Mouse (Mus musculus): ENCODE measurements at regions not wholly inside any gene's neighbourhood (a gene's known extent, or its start where the extent isn't known, plus 50 kb on each side); places are given as distances from the start of the nearest gene placed in this dataset.

DNA sequence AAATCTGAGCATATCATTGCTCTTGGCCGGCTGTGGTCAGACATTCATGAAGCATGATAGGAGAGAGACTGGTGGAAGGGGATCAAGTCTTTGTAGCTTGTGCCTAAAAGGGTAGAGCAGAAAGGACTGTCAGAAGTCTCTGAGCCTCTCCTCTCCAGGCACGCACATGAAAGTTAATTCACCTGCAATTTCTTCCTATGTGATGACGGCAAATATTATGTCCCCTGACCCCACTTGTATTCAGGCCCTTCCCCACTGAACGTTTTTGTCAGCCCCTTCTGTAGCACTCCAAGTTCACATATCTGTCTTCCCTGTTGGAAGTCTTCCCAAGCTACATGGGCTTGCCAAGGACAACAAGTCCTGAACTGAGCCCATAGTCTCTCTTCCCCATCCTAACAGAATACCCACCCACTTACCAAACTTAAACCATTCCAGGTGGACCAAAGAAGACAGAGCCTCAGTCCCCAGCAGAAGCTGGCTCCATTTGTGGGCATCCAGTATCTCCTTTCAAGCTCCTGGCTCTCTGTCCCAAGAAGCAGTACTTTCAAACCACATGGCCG, 719.3 kb downstream of the Tns3 start:
- no peak for DNase-seq (ENCODE audit: low read depth, low spot score)

GRCm38 (mm10) chr11:7944373-7944772, 720.0 kb downstream of the Tns3 start:
- DNase-seq (ENCODE audit: low read depth, low spot score) = no peak

DNA sequence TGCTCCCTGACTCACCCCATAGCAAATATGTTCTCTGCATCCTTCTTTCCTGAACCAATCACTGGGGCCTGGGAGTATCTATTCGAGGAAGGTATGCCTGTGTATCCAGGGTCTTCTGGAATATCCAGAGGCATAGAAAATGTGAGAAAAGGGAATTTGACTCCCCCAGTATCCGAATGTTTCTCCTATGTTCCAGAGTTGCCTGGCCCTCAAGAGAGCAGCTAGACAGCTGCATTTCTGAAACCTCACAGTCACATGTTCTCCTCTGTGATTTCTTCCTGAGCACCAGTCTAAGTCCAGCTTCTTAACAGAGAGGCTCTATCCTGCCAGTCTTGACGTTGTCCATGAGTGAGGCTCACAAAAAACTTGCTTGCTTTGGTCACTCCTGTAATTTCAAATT, 719.9 kb upstream of the Igfbp3 start:
- no peak for DNase-seq (ENCODE audit: low read depth, low spot score)

DNA sequence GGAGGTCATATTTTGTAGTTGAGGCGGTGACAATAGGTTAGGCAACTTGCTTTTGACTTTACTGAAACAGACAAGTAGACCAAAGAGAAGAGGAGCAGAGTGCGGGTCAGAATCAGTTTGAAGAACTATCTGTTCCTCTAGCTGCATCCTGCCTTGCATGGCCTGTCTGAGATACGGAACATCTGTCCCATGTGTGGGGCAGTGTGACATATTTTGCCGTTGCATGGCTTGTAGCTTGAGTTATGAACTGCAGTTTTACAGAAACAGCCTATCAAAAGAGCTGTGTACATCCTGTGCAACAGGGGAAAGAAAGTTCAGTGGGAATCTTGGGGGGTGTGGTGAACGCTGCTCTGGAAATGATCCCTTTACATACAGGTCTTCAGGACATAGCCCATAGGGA, 718.9 kb upstream of the Igfbp3 start:
- no peak for DNase-seq (ENCODE audit: low read depth, low spot score)

DNA sequence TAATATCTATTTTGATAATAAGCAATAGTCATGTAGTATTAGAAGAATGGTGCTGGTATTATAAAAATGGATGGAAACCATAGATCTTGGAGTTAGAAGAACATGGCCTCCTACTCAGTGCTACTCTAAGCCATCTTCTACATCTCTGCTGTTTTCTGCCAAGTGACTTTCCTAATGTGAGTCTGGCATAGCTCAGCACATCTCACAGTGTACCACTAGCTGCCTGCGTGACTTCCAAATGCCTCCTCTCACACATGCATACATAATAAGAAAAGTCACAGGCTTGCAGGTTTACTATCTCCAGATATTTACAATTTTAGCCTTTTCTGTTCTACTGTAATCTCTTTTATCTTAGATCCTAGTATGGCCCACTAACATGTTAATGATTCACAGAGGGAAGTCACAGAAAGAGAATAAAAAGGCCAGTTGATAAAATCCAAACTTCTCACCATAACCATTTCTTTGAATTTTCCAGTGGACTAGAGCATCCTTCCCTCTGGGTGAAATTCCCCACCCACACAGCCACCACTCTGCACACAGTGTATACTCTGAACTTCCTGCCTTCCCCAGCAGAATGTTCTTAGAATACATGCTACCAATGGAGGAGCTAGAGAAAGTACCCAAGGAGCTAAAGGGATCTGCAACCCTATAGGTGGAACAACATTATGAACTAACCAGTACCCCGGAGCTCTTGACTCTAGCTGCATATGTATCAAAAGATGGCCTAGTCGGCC, 717.5 kb upstream of the Igfbp3 start:
- DNase-seq (ENCODE audit: low read depth, low spot score) = no peak

DNA sequence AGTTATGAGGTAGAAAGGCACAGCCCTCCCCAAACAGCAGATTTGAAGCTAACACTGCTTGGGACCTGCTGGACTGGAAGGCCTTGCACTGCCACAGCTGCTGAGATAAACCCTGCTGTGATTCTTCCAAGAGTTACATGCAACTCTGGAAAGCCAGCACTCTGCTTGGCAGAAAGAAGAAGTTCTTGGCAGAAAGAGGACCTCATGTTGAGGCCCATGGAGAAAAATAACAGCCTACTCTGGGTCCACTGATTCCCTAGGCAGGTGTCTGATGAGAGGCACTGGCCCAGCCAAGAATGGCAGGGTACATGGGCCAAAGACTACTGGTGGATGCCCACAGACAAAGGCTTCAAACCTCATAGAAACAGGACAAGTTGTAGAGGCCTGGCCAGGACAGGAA, 714.0 kb upstream of the Igfbp3 start:
- no peak for DNase-seq (ENCODE audit: low read depth, low spot score)

DNA sequence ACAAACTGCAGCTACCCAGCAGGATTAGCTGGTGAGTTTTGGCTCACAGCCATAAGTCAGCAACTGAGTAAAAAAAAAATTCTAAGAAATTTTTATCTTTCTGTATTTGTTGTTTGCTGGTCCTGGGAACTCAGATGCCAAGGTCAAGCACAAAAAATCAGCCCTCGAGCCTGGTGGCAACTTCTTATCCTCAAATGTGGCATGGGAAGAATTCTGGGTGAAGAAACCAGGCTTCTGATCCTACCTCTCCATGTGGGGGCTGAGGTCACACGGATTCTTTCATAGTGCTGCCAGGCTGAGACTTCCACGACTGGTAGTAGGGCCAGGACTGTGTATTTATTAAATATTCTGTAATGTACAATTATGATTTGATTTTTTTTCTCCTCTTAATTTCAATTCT, 698.3 kb upstream of the Igfbp3 start:
- DNase-seq (ENCODE audit: low read depth, low spot score) = no peak

GRCm38 (mm10) chr11:7900266-7900665, 686.5 kb upstream of the Igfbp3 start:
- no peak for DNase-seq (ENCODE audit: low read depth, low spot score)

DNA sequence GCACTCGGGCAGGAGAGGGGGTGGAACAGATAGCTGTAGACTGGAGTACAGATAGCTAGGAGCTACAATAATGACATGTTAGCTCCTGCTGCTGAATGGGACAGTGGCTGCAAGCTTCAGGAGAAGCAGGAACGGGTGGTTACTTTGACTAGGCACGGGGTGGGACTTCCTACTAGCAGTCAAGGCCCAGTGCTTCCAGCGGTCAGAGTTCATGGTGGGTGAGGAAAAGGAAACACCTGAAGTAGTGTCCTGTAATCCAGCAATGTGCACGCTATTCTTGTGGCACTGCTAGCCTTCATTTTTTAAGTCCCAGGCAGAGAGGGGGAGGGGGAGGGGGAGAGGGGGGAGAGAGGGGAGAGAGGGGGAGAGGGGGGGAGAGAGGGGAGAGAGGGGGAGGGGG, 684.5 kb upstream of the Igfbp3 start:
- no peak for DNase-seq (ENCODE audit: low read depth, low spot score)

- DNase-seq (ENCODE audit: low read depth, low spot score) = no peak
Observed at GRCm38 (mm10) chr11:7880506-7880905, 666.8 kb upstream of the Igfbp3 start.

GRCm38 (mm10) chr11:7864116-7864515, 650.4 kb upstream of the Igfbp3 start:
- no peak for DNase-seq (ENCODE audit: low read depth, low spot score)

DNA sequence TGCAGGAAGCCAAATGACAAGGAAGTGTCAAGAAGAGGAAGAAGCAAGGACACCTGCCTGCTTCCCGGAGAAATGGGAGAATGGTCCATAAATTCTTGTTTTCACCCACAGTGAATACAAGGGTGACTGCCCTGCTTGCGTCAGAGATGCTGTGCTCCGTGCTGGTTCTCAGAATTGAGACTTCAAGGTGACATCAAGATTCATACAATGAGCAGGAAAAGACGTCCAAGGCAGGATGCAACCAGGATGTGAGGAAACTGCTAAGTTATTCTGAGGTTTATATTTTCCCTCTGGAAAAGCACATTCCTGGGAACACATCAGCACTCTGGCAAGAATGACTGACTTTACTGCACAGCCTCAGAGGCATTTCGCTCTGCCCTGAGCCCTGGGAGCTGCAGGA, 650.0 kb upstream of the Igfbp3 start:
- DNase-seq (ENCODE audit: low read depth, low spot score) = no peak

- no peak for DNase-seq (ENCODE audit: low read depth, low spot score)
Observed at GRCm38 (mm10) chr11:7862547-7862946, 648.8 kb upstream of the Igfbp3 start.

DNA sequence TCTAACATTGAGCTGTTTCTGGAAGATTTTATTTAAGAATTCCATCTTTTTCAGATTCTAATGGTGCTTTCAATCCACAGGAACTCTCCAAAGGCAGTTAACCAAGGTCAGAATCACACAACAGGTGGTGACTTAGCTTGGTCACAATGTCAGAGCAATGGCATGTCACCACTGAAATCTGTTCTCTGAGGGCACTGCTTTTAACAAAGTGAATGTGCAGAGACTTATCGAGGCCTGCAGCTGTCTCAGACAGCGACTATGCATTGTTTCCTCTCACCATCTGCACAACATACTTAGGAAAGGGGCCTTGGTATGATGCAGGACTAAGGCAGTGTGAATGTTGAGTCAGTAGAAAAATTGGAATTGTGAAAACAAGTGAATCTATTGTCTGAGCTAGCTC, 638.9 kb upstream of the Igfbp3 start:
- no peak for DNase-seq (ENCODE audit: low read depth, low spot score)

GRCm38 (mm10) chr11:7838311-7839237, 624.9 kb upstream of the Igfbp3 start:
- DNase-seq (ENCODE audit: low read depth, low spot score) = no peak

DNA sequence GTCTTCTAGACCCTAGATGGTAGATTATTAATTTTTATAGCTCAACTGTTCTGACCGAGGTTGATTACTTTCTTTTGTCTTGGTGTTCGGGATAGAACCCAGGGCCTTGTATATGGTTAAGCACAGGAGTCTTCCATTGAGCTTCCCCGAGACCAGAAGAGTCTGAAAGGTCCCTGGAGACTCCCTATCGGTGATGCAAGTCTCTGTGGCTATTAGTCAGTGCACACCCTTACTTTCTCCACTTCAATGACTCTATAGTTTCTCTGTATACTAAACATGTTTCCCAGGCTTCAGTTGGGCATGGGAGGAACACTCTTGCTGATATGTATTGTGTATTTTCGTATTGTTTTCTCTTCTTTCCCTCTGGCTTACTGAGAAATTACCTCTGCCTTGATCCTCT, 623.8 kb upstream of the Igfbp3 start:
- no peak for DNase-seq (ENCODE audit: low read depth, low spot score)

DNA sequence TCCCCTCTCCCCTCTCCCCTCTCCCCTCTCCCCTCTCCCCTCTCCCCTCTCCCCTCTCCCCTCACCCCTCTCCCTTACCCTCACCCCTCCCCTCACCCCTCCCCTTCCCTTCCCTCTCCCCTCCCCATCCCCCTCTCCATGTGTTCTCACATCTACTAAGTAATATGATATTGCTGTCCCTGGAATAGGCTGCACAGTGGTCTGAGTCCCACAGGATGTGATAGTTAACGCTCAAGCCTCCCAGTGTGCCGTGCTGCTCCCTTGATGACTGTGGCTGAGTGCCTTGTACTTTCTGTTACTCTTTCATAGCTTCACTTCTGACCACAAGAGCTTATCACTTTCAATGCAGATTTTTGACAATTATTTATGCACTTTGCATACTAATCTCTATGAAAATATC, 620.4 kb upstream of the Igfbp3 start:
- no peak for DNase-seq (ENCODE audit: low read depth, low spot score)

- DNase-seq (ENCODE audit: low read depth, low spot score) = no peak
Observed at GRCm38 (mm10) chr11:7832376-7832775, 618.7 kb upstream of the Igfbp3 start.

DNA sequence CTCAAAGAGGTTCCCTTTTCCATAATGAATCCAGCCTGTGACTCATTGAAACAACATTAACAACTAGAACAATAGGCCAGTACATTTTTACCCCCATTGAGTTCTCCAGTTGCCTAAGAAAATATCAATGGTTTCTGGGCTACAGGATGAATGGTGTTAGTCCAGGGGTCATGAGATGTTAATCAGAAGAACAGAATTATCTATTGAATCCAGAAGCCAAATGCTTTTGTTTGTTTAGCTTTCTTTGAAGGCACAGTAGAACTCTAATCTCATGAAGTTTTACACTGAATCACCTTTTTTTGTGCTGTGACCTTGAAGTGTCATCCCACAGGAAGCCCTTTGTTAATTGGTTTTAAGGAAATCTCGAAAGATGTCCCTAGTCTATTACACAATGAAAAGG, 616.0 kb upstream of the Igfbp3 start:
- DNase-seq (ENCODE audit: low read depth, low spot score) = no peak

DNA sequence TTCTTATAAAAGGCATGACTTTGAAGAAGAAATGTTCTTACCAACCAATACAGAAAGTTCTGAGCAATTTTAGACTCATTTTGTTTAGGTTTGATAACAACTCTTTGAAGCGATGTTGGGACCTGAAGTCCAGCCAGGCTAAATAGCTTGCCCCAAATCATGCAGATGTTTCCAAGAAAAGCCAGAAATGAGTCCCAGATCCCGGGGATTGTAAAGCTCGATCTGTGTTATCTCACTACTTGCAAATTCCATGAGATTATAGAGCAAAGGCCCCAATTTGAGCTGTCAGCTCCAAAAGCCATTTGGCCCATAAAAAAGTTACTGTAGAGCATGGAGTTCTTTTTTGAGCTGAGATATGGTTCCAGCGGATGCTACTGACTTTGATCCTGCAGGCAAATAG, 614.3 kb upstream of the Igfbp3 start:
- DNase-seq (ENCODE audit: low read depth, low spot score) = no peak

DNA sequence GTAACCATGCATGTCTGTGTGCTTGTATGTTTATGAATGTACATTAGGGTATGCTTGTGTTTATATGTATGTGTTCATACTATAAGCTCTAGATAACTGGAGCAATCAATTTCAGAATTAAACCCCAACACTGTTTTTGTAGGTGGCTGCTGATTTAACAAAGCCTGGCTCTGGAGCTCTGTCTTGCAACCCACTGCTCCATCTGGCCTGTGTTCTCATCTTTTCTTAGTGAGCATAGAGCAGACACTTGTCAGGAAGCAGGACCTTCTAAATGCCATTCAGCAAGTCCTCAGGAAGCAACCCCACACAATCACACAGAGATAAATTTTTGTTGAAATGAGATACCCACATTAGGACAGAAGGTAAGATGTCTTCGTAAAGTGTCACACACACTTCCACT, 613.7 kb upstream of the Igfbp3 start:
- no peak for DNase-seq (ENCODE audit: low read depth, low spot score)

GRCm38 (mm10) chr11:7815750-7816149, 602.0 kb upstream of the Igfbp3 start:
- DNase-seq (ENCODE audit: low read depth, low spot score) = no peak

DNA sequence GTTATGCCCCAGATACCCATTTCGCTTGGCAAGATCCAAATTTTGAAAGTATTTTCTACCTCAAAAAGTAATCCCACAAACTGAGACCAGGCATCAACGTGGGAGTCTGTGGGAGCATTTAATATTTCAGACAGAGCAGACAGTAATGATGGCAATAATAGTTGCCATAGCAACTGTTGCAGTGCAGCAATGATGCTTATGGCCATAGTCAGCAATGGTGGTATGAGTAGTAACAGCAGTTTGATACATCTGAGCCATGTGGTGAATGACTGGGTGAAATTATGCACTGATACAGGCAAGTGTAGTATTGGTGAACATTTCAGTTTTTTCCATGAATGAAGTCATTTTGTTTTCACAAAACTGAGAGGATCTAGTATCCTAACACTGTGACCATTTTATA, 600.8 kb upstream of the Igfbp3 start:
- no peak for DNase-seq (ENCODE audit: low read depth, low spot score)
